Mouse (Mus musculus) midbrain, embryonic 13.5 days (tissue): ENCODE measurements around the gene Adgrl4. TPM values are rescaled to one million over a fixed set of nuclear protein-coding genes. Genes with fewer than 3 reads are reported as not detected.

ENCODE experiments used
- ATAC-seq: fragments of 200-750 bp; cut with Nextera tagmentation; 2 replicates; pipeline ENCODE4 v1.8.0; 2017; ENCODE audit warnings: mild to moderate bottlenecking, moderate TSS enrichment, moderate library complexity
- H3K27ac ChIP-seq: fragments of 300-500 bp; sonication (generic); 2 replicates; pipeline ENCODE4 v1.5.1; 2015; ENCODE audit warnings: inconsistent platforms, mild to moderate bottlenecking, moderate library complexity
- H3K27me3 ChIP-seq: fragments of 300-500 bp; sonication (generic); 2 replicates; pipeline ENCODE4 v1.6.1; 2015; ENCODE audit warnings: mild to moderate bottlenecking, inconsistent platforms
- H3K36me3 ChIP-seq: fragments of 300-500 bp; sonication (generic); 2 replicates; pipeline ENCODE4 v1.6.1; 2015; ENCODE audit warnings: mild to moderate bottlenecking, inconsistent platforms
- H3K4me1 ChIP-seq: fragments of 300-500 bp; sonication (generic); replicated peaks from 2 replicates; pipeline ENCODE4 v1.6.1; 2015; ENCODE audit warnings: inconsistent platforms
- H3K4me2 ChIP-seq: fragments of 300-500 bp; sonication (generic); replicated peaks from 2 replicates; pipeline ENCODE4 v1.6.1; 2015; ENCODE audit warnings: moderate library complexity, mild to moderate bottlenecking, inconsistent platforms
- H3K4me3 ChIP-seq: fragments of 300-500 bp; sonication (generic); replicated peaks from 2 replicates; pipeline ENCODE4 v1.5.1; 2015; ENCODE audit warnings: mild to moderate bottlenecking, inconsistent platforms
- H3K9ac ChIP-seq: fragments of 300-500 bp; sonication (generic); replicated peaks from 2 replicates; pipeline ENCODE4 v1.6.1; 2015; ENCODE audit warnings: mild to moderate bottlenecking, inconsistent platforms
- H3K9me3 ChIP-seq: fragments of 300-500 bp; sonication (generic); 2 replicates; pipeline ENCODE4 v1.6.1; 2016; ENCODE audit warnings: mild to moderate bottlenecking, inconsistent platforms
- WGBS: fragments of 180-500 bp; shearing (Covaris S2); methylation state at CpG from one replicate; pipeline ENCODE4 v1.1.7; 2015; 5-methylcytosine and 5-hydroxymethylcytosine counted together
- polyA plus RNA-seq: library from polyadenylated mRNA; unstranded; fragments of >200 nt; fragmentation: Nextera tagmentation; extraction: Ambion mirVana; gene quantifications from 2 replicates; pipeline ENCODE4 v1.2.1, GENCODE M21; 2015

Gene Adgrl4
- polyA plus RNA-seq = 9.1 and 10.5 TPM in 2 replicates

GRCm38 (mm10) chr3:151437693-151438092 lies at the start of gene Adgrl4:
Adgrl4 (plus strand) TSS chr3:151437887.
- peak; percentile 71 for ATAC-seq
- H3K9ac ChIP-seq = peak within 1 kb of the TSS; percentile 41
- peak within 1 kb of the TSS; percentile 56 for H3K4me2 ChIP-seq

GRCm38 (mm10) chr3:151390912-151391311 lies 46.8 kb upstream of the Adgrl4 start:
- no peaks in the 10 kb centered on the region for H3K27me3 ChIP-seq
- H3K36me3 ChIP-seq = no peaks in the 10 kb centered on the region
- H3K27ac ChIP-seq = no peak overlapping the region
- H3K9me3 ChIP-seq = no peaks in the 10 kb centered on the region
- no peak overlapping the region for H3K4me2 ChIP-seq
- no peak overlapping the region for H3K4me3 ChIP-seq
- no peaks in the 10 kb centered on the region for H3K4me1 ChIP-seq
- no peak for ATAC-seq
- H3K9ac ChIP-seq = no peak overlapping the region

More at GRCm38 (mm10) chr3:151437693-151438092, at the start of gene Adgrl4:
- H3K27me3 ChIP-seq = no peaks in the 10 kb centered on the region
- peaks cover 8% of the 10 kb centered on the region for H3K4me1 ChIP-seq
- H3K27ac ChIP-seq = no peak within 1 kb of the TSS
- no peaks in the 10 kb centered on the region for H3K36me3 ChIP-seq
- peak within 1 kb of the TSS; percentile 25 for H3K4me3 ChIP-seq
- WGBS = 2% methylated on average over 17 of the region's 17 CpGs
- no peaks in the 10 kb centered on the region for H3K9me3 ChIP-seq

GRCm38 (mm10) chr3:151392891-151393290 lies 44.8 kb upstream of the Adgrl4 start:
- Histone ChIP-seq H3K4me3 (no peak overlapping the region), H3K9me3 (no peaks in the 10 kb centered on the region), H3K9ac (no peak overlapping the region), H3K27ac (no peak overlapping the region), H3K4me1 (no peaks in the 10 kb centered on the region), H3K36me3 (no peaks in the 10 kb centered on the region), H3K4me2 (no peak overlapping the region), H3K27me3 (no peaks in the 10 kb centered on the region)
- 82% methylated on average over 4 of the region's 4 CpGs for WGBS
- ATAC-seq = no peak

DNA sequence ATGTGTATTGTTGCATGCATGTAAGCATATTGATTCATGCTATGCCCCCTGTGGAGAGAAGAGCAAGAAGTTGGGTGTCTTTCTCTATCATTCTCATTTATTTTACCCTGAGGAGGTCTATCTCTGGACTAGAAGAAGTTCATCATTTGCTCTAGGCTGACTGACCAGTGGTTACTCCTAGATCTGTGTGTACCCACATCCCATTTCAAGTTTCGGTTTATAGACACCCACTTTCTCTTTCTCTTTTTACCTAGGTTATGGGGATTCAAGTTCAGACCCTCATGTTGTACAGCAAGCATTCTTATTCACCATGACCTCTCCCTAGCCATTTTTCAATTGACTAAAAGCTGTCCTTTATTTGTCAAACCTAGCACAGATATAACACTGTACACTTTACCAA lies 44.4 kb upstream of the Adgrl4 start:
- Histone ChIP-seq H3K4me2 (no peak overlapping the region), H3K9me3 (no peaks in the 10 kb centered on the region), H3K27me3 (no peaks in the 10 kb centered on the region), H3K9ac (no peak overlapping the region), H3K36me3 (no peaks in the 10 kb centered on the region), H3K4me3 (no peak overlapping the region), H3K27ac (no peak overlapping the region), H3K4me1 (no peaks in the 10 kb centered on the region)
- ATAC-seq = no peak
- 93% methylated on average over 1 of the region's 1 CpGs for WGBS

DNA sequence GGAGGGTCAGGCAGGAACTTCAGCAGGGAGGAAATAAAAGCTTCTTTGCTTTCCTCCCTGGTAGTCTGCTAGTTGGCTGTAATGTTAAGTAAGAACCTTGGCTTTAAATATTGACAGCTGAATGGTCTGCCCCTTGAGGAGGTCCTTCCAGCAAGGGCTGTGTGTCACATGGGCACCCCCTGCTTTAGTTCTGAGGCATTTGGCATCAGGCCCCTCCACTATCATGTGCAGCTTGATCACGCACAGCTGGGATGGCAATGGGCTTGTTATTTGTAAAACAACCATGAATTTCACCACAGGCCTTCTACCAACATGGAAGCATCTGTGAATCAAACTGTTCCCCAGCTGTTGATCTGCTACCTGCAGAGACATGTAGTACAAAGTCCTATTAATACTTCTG lies 38.4 kb upstream of the Adgrl4 start:
- WGBS = 69% methylated on average over 1 of the region's 1 CpGs

DNA sequence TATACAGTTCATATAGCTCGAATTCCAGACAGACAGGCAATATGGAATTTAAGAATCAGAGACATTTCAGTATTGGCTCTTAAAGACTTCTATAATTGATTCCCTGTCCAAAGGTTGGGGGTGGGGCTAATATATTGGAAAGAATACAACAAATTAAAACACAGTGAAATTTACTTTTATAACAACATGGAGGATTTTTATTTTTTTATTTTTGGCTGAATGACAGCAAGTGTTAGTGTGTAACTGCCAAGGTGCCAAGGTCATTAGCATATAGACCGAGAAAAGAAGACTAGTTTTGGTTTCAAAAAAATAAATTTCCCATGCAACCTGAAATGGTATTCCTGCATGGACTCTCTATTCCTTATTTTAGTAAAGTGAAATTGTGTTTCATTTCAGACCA lies 26.7 kb upstream of the Adgrl4 start:
- Histone ChIP-seq H3K9me3 (no peaks in the 10 kb centered on the region), H3K27ac (no peak overlapping the region), H3K36me3 (no peaks in the 10 kb centered on the region), H3K4me3 (no peak overlapping the region), H3K4me2 (no peak overlapping the region), H3K9ac (no peak overlapping the region), H3K4me1 (no peaks in the 10 kb centered on the region), H3K27me3 (no peaks in the 10 kb centered on the region)
- WGBS = 85% methylated on average over 2 of the region's 2 CpGs
- no peak for ATAC-seq

More for the DNA sequence above, 38.4 kb upstream of the Adgrl4 start:
- Histone ChIP-seq H3K4me1 (no peaks in the 10 kb centered on the region), H3K4me3 (no peak overlapping the region), H3K9ac (no peak overlapping the region), H3K36me3 (no peaks in the 10 kb centered on the region), H3K27ac (no peak overlapping the region), H3K27me3 (no peaks in the 10 kb centered on the region), H3K4me2 (no peak overlapping the region), H3K9me3 (no peaks in the 10 kb centered on the region)
- no peak for ATAC-seq

DNA sequence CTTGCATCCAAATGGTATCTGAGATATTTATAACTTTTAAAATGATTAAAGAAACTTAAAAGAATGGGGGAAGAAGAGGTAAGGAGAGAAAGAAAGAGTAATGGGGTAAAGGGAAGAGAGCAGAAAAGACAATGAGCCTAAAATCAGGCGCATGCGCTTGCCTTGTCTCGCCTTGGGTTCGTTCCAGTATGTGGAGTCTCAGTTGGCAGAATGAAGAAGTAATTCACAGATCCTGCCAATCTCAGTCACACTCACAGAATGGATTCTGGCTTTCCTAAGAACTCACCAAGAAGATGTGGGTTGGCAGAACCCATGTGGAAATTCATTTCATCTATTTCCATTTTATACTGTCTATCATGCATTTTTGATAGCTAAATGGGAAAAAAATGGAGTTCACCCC lies 26.2 kb upstream of the Adgrl4 start:
- WGBS = 93% methylated on average over 4 of the region's 4 CpGs
- no peak for ATAC-seq
- Histone ChIP-seq H3K27ac (no peak overlapping the region), H3K4me3 (no peak overlapping the region), H3K9me3 (no peaks in the 10 kb centered on the region), H3K4me2 (no peak overlapping the region), H3K27me3 (no peaks in the 10 kb centered on the region), H3K4me1 (no peaks in the 10 kb centered on the region), H3K36me3 (no peaks in the 10 kb centered on the region), H3K9ac (no peak overlapping the region)

GRCm38 (mm10) chr3:151416931-151417330 lies 20.8 kb upstream of the Adgrl4 start:
- no peaks in the 10 kb centered on the region for H3K4me1 ChIP-seq
- ATAC-seq = no peak
- H3K4me2 ChIP-seq = no peak overlapping the region
- no peak overlapping the region for H3K9ac ChIP-seq
- H3K36me3 ChIP-seq = no peaks in the 10 kb centered on the region
- no peaks in the 10 kb centered on the region for H3K27me3 ChIP-seq
- H3K4me3 ChIP-seq = no peak overlapping the region
- no peaks in the 10 kb centered on the region for H3K9me3 ChIP-seq
- H3K27ac ChIP-seq = no peak overlapping the region

GRCm38 (mm10) chr3:151417688-151418572 lies 19.8 kb upstream of the Adgrl4 start:
- no peak overlapping the region for H3K4me3 ChIP-seq
- no peaks in the 10 kb centered on the region for H3K27me3 ChIP-seq
- no peak overlapping the region for H3K27ac ChIP-seq
- 65% methylated on average over 12 of the region's 12 CpGs for WGBS
- no peaks in the 10 kb centered on the region for H3K4me1 ChIP-seq
- H3K4me2 ChIP-seq = no peak overlapping the region
- H3K36me3 ChIP-seq = no peaks in the 10 kb centered on the region
- ATAC-seq = no peak
- no peaks in the 10 kb centered on the region for H3K9me3 ChIP-seq
- H3K9ac ChIP-seq = no peak overlapping the region

- H3K4me3 ChIP-seq = no peak overlapping the region
- ATAC-seq = no peak
- no peaks in the 10 kb centered on the region for H3K4me1 ChIP-seq
- no peaks in the 10 kb centered on the region for H3K36me3 ChIP-seq
- H3K4me2 ChIP-seq = no peak overlapping the region
- 87% methylated on average over 9 of the region's 9 CpGs for WGBS
- H3K9ac ChIP-seq = no peak overlapping the region
- H3K27ac ChIP-seq = no peak overlapping the region
- H3K9me3 ChIP-seq = no peaks in the 10 kb centered on the region
- H3K27me3 ChIP-seq = no peaks in the 10 kb centered on the region
Observed at GRCm38 (mm10) chr3:151424326-151425207, 13.1 kb upstream of the Adgrl4 start.

DNA sequence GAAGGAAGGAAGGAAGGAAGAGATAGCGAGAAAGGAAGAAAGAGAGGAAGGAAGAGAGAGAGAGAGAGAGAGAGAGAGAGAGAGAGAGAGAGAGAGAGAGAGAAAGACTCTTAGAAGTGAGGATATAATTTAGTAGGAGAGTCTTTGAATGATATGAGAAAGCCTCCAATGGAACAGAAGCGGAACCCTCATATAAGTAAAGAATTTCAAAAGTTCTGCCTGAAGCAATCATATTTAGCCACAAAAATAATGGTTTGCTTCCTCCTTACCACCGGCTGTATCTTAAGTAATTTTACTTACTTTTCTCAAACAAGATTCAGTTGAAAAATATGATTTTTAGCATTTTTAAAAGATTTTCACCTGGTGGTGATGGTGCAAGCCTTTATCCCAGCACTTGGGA lies 7.6 kb upstream of the Adgrl4 start:
- Histone ChIP-seq H3K36me3 (no peaks in the 10 kb centered on the region), H3K4me3 (no peak overlapping the region), H3K4me2 (no peak overlapping the region), H3K9me3 (no peaks in the 10 kb centered on the region), H3K27ac (no peak overlapping the region), H3K27me3 (no peaks in the 10 kb centered on the region), H3K4me1 (no peaks in the 10 kb centered on the region), H3K9ac (no peak overlapping the region)
- no peak for ATAC-seq
- 97% methylated on average over 3 of the region's 3 CpGs for WGBS

GRCm38 (mm10) chr3:151431507-151431906 lies 6.2 kb upstream of the Adgrl4 start:
- no peak overlapping the region for H3K4me3 ChIP-seq
- 83% methylated on average over 2 of the region's 2 CpGs for WGBS
- H3K4me2 ChIP-seq = no peak overlapping the region
- no peak overlapping the region for H3K27ac ChIP-seq
- no peaks in the 10 kb centered on the region for H3K36me3 ChIP-seq
- no peaks in the 10 kb centered on the region for H3K27me3 ChIP-seq
- ATAC-seq = no peak
- no peaks in the 10 kb centered on the region for H3K4me1 ChIP-seq
- H3K9me3 ChIP-seq = no peaks in the 10 kb centered on the region
- no peak overlapping the region for H3K9ac ChIP-seq
